Mouse (Mus musculus): ENCODE results near the gene Atcay. TPM values are rescaled to one million over a fixed set of nuclear protein-coding genes. Genes with fewer than 3 reads are reported as not detected.
A peak's percentile ranks its signal among the peaks of the same experiment; 100 is the strongest.
"Not testable (repeated sequence)": the region's sequence is repeated elsewhere in the genome, so short reads cannot be mapped to it uniquely, and the experiment has no call there.

Atcay gene
- total RNA-seq, 4 experiments from 2014 or later = not detected

- DNase-seq (ENCODE audit: low spot score in 2 of 2) = no peak
Observed at GRCm38 (mm10) chr10:81200605-81201287, 29.9 kb downstream of the Atcay start.

GRCm38 (mm10) chr10:81200141-81200540, 30.5 kb downstream of the Atcay start:
- DNase-seq (ENCODE audit: low spot score in 2 of 2) = no peak

- DNase-seq (ENCODE audit: low spot score in 2 of 2) = no peak
Observed at GRCm38 (mm10) chr10:81198990-81199389, 31.6 kb downstream of the Atcay start.

- DNase-seq (ENCODE audit: low spot score in 2 of 2) = no peak
Observed at GRCm38 (mm10) chr10:81198230-81198629, 32.4 kb downstream of the Atcay start.

- DNase-seq (ENCODE audit: low spot score in 2 of 2) = no peak
Observed at GRCm38 (mm10) chr10:81197305-81197704, 33.3 kb downstream of the Atcay start.

GRCm38 (mm10) chr10:81196470-81197065, 34.1 kb downstream of the Atcay start:
- DNase-seq (ENCODE audit: low spot score in 2 of 2) = no peak

GRCm38 (mm10) chr10:81195300-81195699, 35.3 kb downstream of the Atcay start:
- DNase-seq (ENCODE audit: low spot score in 2 of 2) = peak in 1 of 2 experiments; percentile 72

GRCm38 (mm10) chr10:81193991-81194774, 36.5 kb downstream of the Atcay start:
- DNase-seq (ENCODE audit: low spot score in 2 of 2) = peak; percentile 80 to 86

GRCm38 (mm10) chr10:81192968-81193501, 37.6 kb downstream of the Atcay start:
- no peak for DNase-seq (ENCODE audit: low spot score in 2 of 2)

- peak; percentile 79 to 87 for DNase-seq (ENCODE audit: low spot score in 2 of 2)
Observed at GRCm38 (mm10) chr10:81192270-81192967, 38.2 kb downstream of the Atcay start.

- DNase-seq (ENCODE audit: low spot score in 2 of 2) = no peak
Observed at GRCm38 (mm10) chr10:81191342-81191982, 39.2 kb downstream of the Atcay start.

GRCm38 (mm10) chr10:81190912-81191321, 39.7 kb downstream of the Atcay start:
- DNase-seq (ENCODE audit: low spot score in 2 of 2) = no peak

- DNase-seq (ENCODE audit: low spot score in 2 of 2) = no peak
Observed at GRCm38 (mm10) chr10:81190236-81190911, 40.3 kb downstream of the Atcay start.

- no peak for DNase-seq (ENCODE audit: low spot score in 2 of 2)
Observed at GRCm38 (mm10) chr10:81189821-81190220, 40.8 kb downstream of the Atcay start.

GRCm38 (mm10) chr10:81187161-81187560, 43.5 kb downstream of the Atcay start:
- no peak for DNase-seq (ENCODE audit: low spot score in 2 of 2)

- no peak for DNase-seq (ENCODE audit: low spot score in 2 of 2)
Observed at GRCm38 (mm10) chr10:81184765-81185164, 45.9 kb downstream of the Atcay start.

- DNase-seq (ENCODE audit: low spot score in 2 of 2) = no peak
Observed at GRCm38 (mm10) chr10:81183805-81184204, 46.8 kb downstream of the Atcay start, which contains the start of gene 4930442H23Rik. Gene 4930442H23Rik (minus strand): TSS chr10:81183849.

GRCm38 (mm10) chr10:81182336-81183333, 48.0 kb downstream of the Atcay start, which contains the start of gene Dapk3:
Gene Dapk3 (plus strand): TSS chr10:81183005.
- peak; percentile 94 to 96 for DNase-seq (ENCODE audit: low spot score in 2 of 2)

- not testable (repeated sequence) for DNase-seq (ENCODE audit: low spot score in 2 of 2)
Observed at GRCm38 (mm10) chr10:81181860-81182259, 48.8 kb downstream of the Atcay start.

Data from gastrocnemius, adult 8-10 months (tissue).